Mouse (Mus musculus): ENCODE results near the gene 4931422A03Rik.
"Not testable (repeated sequence)": the region's sequence is repeated elsewhere in the genome, so short reads cannot be mapped to it uniquely, and the experiment has no call there.

The 4931422A03Rik gene

GRCm38 (mm10) chr2:104028139-104028723 is at the start of gene 4931422A03Rik:
Gene 4931422A03Rik (minus strand): TSS chr2:104028361.
- DNase-seq (ENCODE audit: low read depth, low spot score) = peak; percentile 3

GRCm38 (mm10) chr2:104069704-104070185 is 41.6 kb upstream of the 4931422A03Rik start, which contains the start of gene Cd59b:
Gene Cd59b (plus strand): TSS chr2:104069849.
- peak; percentile 32 for DNase-seq (ENCODE audit: low read depth, low spot score)

GRCm38 (mm10) chr2:104068450-104068849 is 40.3 kb upstream of the 4931422A03Rik start, which contains the start of gene Gm10799:
Gene Gm10799 (minus strand): TSS chr2:104068550.
- not testable (repeated sequence) for DNase-seq (ENCODE audit: low read depth, low spot score)

GRCm38 (mm10) chr2:104065526-104065925 is 37.4 kb upstream of the 4931422A03Rik start, which contains the start of gene Gm10912:
Gene Gm10912 (plus strand): TSS chr2:104065826.
- DNase-seq (ENCODE audit: low read depth, low spot score) = not testable (repeated sequence)

- no peak for DNase-seq (ENCODE audit: low read depth, low spot score)
Measured at GRCm38 (mm10) chr2:104064152-104064551, 36.0 kb upstream of the 4931422A03Rik start.

- DNase-seq (ENCODE audit: low read depth, low spot score) = no peak
Measured at GRCm38 (mm10) chr2:104062665-104063064, 34.5 kb upstream of the 4931422A03Rik start.

- no peak for DNase-seq (ENCODE audit: low read depth, low spot score)
Measured at GRCm38 (mm10) chr2:104060996-104061395, 32.8 kb upstream of the 4931422A03Rik start.

- DNase-seq (ENCODE audit: low read depth, low spot score) = no peak
Measured at GRCm38 (mm10) chr2:104059786-104060185, 31.6 kb upstream of the 4931422A03Rik start.

- no peak for DNase-seq (ENCODE audit: low read depth, low spot score)
Measured at GRCm38 (mm10) chr2:104058954-104059353, 30.8 kb upstream of the 4931422A03Rik start.

- DNase-seq (ENCODE audit: low read depth, low spot score) = no peak
Measured at GRCm38 (mm10) chr2:104058381-104058780, 30.2 kb upstream of the 4931422A03Rik start.

GRCm38 (mm10) chr2:104044479-104045080 is 16.4 kb upstream of the 4931422A03Rik start:
- DNase-seq (ENCODE audit: low read depth, low spot score) = no peak

GRCm38 (mm10) chr2:104043624-104044478 is 15.7 kb upstream of the 4931422A03Rik start:
- no peak for DNase-seq (ENCODE audit: low read depth, low spot score)

GRCm38 (mm10) chr2:104042766-104043165 is 14.6 kb upstream of the 4931422A03Rik start:
- no peak for DNase-seq (ENCODE audit: low read depth, low spot score)

- DNase-seq (ENCODE audit: low read depth, low spot score) = no peak
Measured at GRCm38 (mm10) chr2:104041632-104042031, 13.5 kb upstream of the 4931422A03Rik start.

GRCm38 (mm10) chr2:104038236-104038635 is 10.1 kb upstream of the 4931422A03Rik start:
- DNase-seq (ENCODE audit: low read depth, low spot score) = no peak

- no peak for DNase-seq (ENCODE audit: low read depth, low spot score)
Measured at GRCm38 (mm10) chr2:104036316-104036715, 8.2 kb upstream of the 4931422A03Rik start.

GRCm38 (mm10) chr2:104035595-104035994 is 7.4 kb upstream of the 4931422A03Rik start:
- no peak for DNase-seq (ENCODE audit: low read depth, low spot score)

GRCm38 (mm10) chr2:104034832-104035472 is 6.8 kb upstream of the 4931422A03Rik start:
- peak; percentile 61 for DNase-seq (ENCODE audit: low read depth, low spot score)

GRCm38 (mm10) chr2:104032056-104032455 is 3.9 kb upstream of the 4931422A03Rik start:
- DNase-seq (ENCODE audit: low read depth, low spot score) = no peak

GRCm38 (mm10) chr2:104030381-104030780 is 2.2 kb upstream of the 4931422A03Rik start:
- no peak for DNase-seq (ENCODE audit: low read depth, low spot score)

GRCm38 (mm10) chr2:104029074-104029473 is 913 bp upstream of the 4931422A03Rik start:
- DNase-seq (ENCODE audit: low read depth, low spot score) = no peak
